13 mouse cellular contexts compared by ENCODE assay signal in the genomic region with DNA sequence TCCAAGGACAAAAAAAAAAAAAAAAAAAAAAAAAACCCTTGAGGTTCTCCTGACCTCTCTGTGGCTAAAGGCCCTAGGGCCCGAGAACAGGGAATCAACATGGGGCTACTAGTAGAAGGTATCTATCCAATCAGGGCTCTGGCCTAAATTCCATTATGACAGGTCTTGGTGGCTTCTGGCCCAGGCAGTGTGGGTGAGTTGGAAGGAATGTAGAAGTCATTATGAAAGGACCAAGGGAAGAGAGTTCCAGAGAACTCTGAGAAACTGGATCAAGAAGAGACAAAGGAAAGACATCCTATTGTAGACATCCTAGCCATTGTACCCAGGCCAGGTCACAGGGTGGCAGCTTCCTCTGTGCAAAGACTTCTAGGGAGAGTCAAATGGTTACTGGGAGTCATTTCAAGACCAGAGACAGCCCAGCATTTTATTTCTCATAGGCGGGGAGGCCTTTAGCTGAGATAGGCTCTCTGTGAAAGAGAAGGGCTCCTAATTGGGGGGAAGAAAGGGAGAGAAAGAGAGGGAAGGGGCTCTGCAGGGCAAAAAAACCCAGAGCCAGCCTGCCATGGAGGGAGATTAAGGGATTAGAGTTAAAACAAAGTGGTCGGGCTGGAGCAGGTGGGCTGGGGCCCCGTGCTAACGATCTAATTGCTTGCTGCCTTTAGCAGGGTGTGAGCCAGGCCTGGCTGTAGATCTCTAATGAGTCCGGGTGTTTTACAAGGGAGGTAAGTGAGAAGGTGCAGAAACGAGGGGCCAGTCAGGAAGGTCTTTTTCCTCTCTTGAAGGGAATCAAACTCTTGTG. TPM values are rescaled to one million over a fixed set of nuclear protein-coding genes. Genes with fewer than 3 reads are reported as not detected.
DNase-seq lines count a peak whose midpoint lies in the region; ATAC-seq and TF ChIP-seq lines count a peak whose summit lies in the region.
"Had no signal": no experiment of that assay in that cellular context is flagged by ENCODE, and none has a peak within 500 bp of the region (broad histone marks: within the 10 kb centered on the region; RNA-seq: fewer than 3 reads in every experiment).

No protein-coding gene starts in this region.

- 23% methylated on average over 7 of the region's 7 CpGs for WGBS in hindbrain, embryonic 13.5 days
- 15% methylated on average over 7 of the region's 7 CpGs for WGBS in neural tube, embryonic 14.5 days

- no peak overlapping the region for H3K4me2 ChIP-seq in hindbrain, embryonic 13.5 days
- no peak overlapping the region for H3K4me2 ChIP-seq in neural tube, embryonic 14.5 days (ENCODE audit: low read depth, low read length)

- no peak overlapping the region for H3K4me3 ChIP-seq in left cerebral cortex, adult 2 months
- H3K4me3 ChIP-seq in hindbrain, embryonic 13.5 days = no peak overlapping the region
- H3K4me3 ChIP-seq in neural tube, embryonic 14.5 days (ENCODE audit: low read depth, low read length) = no peak overlapping the region

- H3K36me3 ChIP-seq in hindbrain, embryonic 13.5 days = peaks cover 22% of the 10 kb centered on the region
- peaks cover 19% of the 10 kb centered on the region for H3K36me3 ChIP-seq in neural tube, embryonic 14.5 days (ENCODE audit: control insufficient read depth, insufficient read depth, low read length)

- no peak for DNase-seq in left cerebral cortex, adult 2 months (ENCODE audit: extremely low spot score in 1 of 2, low spot score in 2 of 2)
- DNase-seq in left cerebral cortex, postnatal 4 days = no peak
- peak; percentile 36 to 54 for DNase-seq in cerebellum, postnatal 25 days
- DNase-seq in natural killer cell, adult 2 months (ENCODE audit: low spot score in 2 of 2) = no peak
- DNase-seq in urinary bladder, postnatal 25 days (ENCODE audit: low spot score) = no peak
- DNase-seq in kidney, adult 8-10 months = no peak
- DNase-seq: heart, postnatal 4 days had no signal

- ATAC-seq in hindbrain, embryonic 13.5 days (ENCODE audit: low FRiP score) = no peak
- ATAC-seq in neural tube, embryonic 14.5 days (ENCODE audit: low read depth) = no peak
- ATAC-seq: CD4-positive, CD25-positive, alpha-beta regulatory T cell, adult 4 months had no signal

- H3K27ac ChIP-seq in left cerebral cortex, adult 2 months = peak overlapping the region; percentile 56
- H3K27ac ChIP-seq in hindbrain, embryonic 13.5 days = peak overlapping the region; percentile 99
- peak overlapping the region; percentile 89 for H3K27ac ChIP-seq in neural tube, embryonic 14.5 days (ENCODE audit: low read depth, low read length)
- H3K27ac ChIP-seq: kidney, postnatal 0 days; liver, embryonic 14.5 days had no signal

- intact Hi-C loops in left cerebral cortex, adult 2 months (cut with DNase I) = loop anchor here (1.0 to 5.0 kb wide), 3 partner anchors 11 to 96 kb away; no protein-coding TSS in a partner anchor
- intact Hi-C loops in left cerebral cortex, postnatal 4 days (cut with DNase I) = no loop called here

- H3K27me3 ChIP-seq in hindbrain, embryonic 13.5 days = no peaks in the 10 kb centered on the region
- H3K27me3 ChIP-seq in neural tube, embryonic 14.5 days (ENCODE audit: control insufficient read depth, insufficient read depth, low read length) = no peaks in the 10 kb centered on the region

- peaks cover 87% of the 10 kb centered on the region for H3K4me1 ChIP-seq in hindbrain, embryonic 13.5 days (replicated peaks)
- H3K4me1 ChIP-seq in neural tube, embryonic 14.5 days (ENCODE audit: control insufficient read depth, insufficient read depth, low read length) = peaks cover 46% of the 10 kb centered on the region

- no peak overlapping the region for H3K9ac ChIP-seq in hindbrain, embryonic 13.5 days
- H3K9ac ChIP-seq in neural tube, embryonic 14.5 days (replicated peaks; ENCODE audit: low read depth, low read length) = no peak overlapping the region
- H3K9ac ChIP-seq: liver, embryonic 14.5 days had no signal

- H3K9me3 ChIP-seq in hindbrain, embryonic 13.5 days = no peaks in the 10 kb centered on the region
- H3K9me3 ChIP-seq in neural tube, embryonic 14.5 days (ENCODE audit: control insufficient read depth, low read length) = no peaks in the 10 kb centered on the region

- TF ChIP-seq CTCF in left cerebral cortex, adult 2 months (IDR thresholded peaks at IDR 0.05) = no peak

RNA-seq across cellular contexts. Expression of gene Rhbg, which starts 21.5 kb away (rescaled TPM):
- total RNA-seq in left cerebral cortex, adult 2 months (2021) = not detected
- 1 to 10 TPM in 1 of 2 experiments, under 1 TPM in 1; 0.46 to 1.4 TPM for total RNA-seq in left cerebral cortex, postnatal 4 days (2021)
- polyA plus RNA-seq in hindbrain, embryonic 13.5 days (2015; fragmentation: Nextera tagmentation; extraction: Ambion mirVana) = 0.22 and 0.32 TPM in 2 replicates
- polyA plus RNA-seq in neural tube, embryonic 14.5 days (2014; fragmentation: Nextera tagmentation; extraction: Ambion mirVana) = 0.51 and 0.85 TPM in 2 replicates
- total RNA-seq: granulocyte monocyte progenitor cell, adult 5-6 weeks; heart, postnatal 4 days had no signal
- polyA plus RNA-seq: CD4-positive, CD25-positive, alpha-beta regulatory T cell, adult 4 months had no signal

RNA-seq across cellular contexts. Expression of gene Gm38392, which starts 54.0 kb away (rescaled TPM):
- total RNA-seq in left cerebral cortex, adult 2 months (2021) = under 1 TPM in 1 of 2 experiments, not detected in 1; 0.59 TPM
- total RNA-seq in left cerebral cortex, postnatal 4 days (2021) = under 1 TPM; 0.80 to 0.89 TPM
- 0.29 and 0.70 TPM in 2 replicates for polyA plus RNA-seq in hindbrain, embryonic 13.5 days (2015; fragmentation: Nextera tagmentation; extraction: Ambion mirVana)
- 0.72 TPM in 1 of 2 replicates, not detected in the other for polyA plus RNA-seq in neural tube, embryonic 14.5 days (2014; fragmentation: Nextera tagmentation; extraction: Ambion mirVana)
- total RNA-seq: granulocyte monocyte progenitor cell, adult 5-6 weeks; heart, postnatal 4 days had no signal
- polyA plus RNA-seq: CD4-positive, CD25-positive, alpha-beta regulatory T cell, adult 4 months; liver, embryonic 14.5 days had no signal

Comparison
In these comparisons a context has a peak if more than half of its experiments do, and no peak if none do; other contexts are left out.
1. DNase-seq: peak in cerebellum, postnatal 25 days (2 of 2); none in left cerebral cortex, adult 2 months (0 of 2), left cerebral cortex, postnatal 4 days (single experiment), natural killer cell, adult 2 months (0 of 2), urinary bladder, postnatal 25 days (single experiment) and kidney, adult 8-10 months (0 of 2).
2. Peak in every context shown above with its lines, with median percentiles within 50 percentile points of each other: H3K27ac ChIP-seq.